Mouse (Mus musculus): ENCODE measurements around the gene Zbtb42.
A peak's percentile ranks its signal among the peaks of the same experiment; 100 is the strongest.

Gene Zbtb42

GRCm38 (mm10) chr12:112661851-112662250 lies 16.8 kb upstream of the Zbtb42 start:
- DNase-seq, result no peak

DNA sequence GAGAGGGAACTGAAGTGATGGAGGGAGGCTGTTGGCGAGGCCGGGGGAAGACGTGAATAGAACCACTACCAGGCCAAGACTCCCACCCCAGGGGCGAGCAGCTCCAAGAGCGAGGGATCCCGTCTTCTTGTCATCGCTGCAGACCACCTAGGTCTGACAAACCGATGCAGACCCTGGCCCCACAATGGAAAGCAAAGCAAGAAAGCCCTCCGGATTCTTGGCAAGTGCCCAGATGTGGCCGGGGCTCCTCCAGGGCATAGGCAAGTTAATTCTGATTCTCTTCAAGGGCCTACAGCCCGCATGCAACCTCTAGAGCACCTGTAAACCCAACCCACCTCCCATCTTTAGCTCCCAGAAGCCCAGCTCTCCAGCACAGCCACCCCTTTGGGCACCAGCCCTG lies 15.3 kb upstream of the Zbtb42 start:
- no peak for DNase-seq

GRCm38 (mm10) chr12:112663716-112664115 lies 14.9 kb upstream of the Zbtb42 start:
- DNase-seq, result no peak

GRCm38 (mm10) chr12:112664124-112664523 lies 14.5 kb upstream of the Zbtb42 start:
- DNase-seq, result no peak

DNA sequence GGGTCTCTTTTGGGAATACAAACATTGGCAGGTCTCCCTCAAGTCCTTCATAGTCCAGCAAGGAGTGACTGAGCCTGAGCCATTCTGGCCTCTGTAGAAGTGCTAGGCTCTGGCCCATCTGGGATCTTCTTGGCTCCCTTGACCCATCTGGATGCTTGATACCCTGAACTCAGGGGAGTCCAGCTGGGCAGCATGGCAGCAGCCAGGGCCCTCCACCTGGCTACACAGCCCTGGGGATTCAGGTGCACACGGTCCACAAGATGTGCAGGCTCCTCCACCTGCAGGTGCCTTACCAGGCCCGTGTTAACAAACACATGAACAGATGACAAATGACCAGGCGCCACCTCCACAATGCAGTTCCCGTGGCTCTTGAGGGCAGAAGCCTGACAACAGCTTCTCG lies 14.0 kb upstream of the Zbtb42 start:
- DNase-seq, result no peak

DNA sequence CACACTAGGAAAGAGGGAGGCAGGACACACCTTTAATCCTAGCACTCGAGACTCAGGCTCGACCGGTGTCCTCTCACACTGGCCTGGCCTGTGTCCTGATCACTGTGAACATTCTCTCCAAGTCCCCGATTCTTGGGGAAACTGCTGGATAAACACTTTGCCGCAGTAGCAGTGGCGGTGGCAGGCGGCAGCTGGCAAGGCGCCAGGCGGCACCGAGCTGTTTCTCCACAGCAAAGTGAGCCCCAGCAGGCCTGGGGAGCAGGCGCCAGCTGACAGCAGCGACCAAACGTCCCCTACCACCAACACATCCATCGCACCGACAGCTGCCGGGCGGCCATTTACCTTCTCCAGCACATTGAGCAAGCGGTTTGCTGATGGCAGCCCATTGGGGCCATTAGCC lies 13.2 kb upstream of the Zbtb42 start:
- DNase-seq, result peak; percentile 88

DNA sequence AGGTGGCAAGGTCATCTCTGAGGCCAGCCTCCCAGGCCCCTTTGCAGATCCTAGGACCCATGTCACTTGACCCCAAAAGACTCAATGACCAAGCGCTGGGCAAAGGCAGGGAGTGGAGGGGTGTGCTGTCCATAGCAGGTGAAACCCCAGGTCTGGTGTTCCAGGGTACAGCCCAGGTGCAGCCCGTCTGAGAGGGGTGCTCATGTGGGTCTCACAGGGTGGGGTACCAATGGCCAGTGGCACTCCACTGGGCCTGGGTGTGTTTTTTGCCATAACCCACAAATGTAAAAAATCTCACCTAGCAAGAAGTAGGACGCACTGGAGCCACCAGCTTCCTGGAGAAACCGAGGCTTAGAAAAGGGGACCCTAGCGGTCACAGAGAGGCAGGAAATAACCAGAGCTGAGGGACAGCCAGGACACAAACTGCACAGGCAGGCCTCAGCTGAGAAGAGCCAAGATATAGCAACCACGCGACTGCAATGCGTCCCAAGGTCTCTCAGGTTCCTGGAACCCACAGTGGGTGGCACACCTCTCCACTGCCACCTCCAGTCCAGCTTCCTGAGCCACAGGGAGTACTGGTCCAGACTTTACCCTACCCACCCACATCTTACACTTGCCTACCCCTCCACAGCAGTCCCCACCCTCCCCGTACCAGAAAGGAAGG lies 12.6 kb upstream of the Zbtb42 start:
- DNase-seq, result no peak

GRCm38 (mm10) chr12:112667619-112668297 lies 10.9 kb upstream of the Zbtb42 start:
- DNase-seq, result no peak

DNA sequence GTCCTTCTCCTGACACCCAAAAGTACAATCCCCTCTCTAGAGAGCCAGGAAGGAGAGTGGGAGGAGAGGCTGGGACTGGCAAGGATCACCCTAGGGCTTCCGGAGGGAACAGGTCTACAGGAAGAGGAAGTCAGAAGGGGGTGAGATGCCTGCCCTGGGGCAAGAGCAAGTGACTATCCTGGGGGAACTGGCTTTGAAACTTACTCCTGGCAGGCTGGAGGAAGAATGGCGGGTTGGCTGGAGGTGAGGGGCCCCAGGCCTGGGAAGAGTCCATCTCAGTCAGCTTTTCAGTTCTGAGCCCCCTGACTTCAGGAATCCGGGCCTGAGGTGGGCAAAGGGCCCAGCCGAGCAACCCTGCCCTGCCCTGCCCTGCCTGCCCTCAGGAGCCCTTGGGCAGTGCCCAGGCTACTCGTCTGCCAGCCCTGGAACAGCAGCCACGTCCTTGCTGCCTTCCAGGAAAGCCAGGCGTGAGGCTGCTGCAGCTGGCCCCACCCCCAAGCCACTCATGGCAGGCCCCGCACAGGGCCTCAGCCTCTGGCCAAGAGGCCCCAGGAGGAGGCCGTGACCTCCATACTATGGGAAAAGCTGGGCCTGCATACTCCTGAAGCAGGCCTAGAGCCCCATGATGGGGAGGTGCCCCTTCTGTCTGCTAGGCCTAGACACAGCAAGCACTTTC lies 7.8 kb upstream of the Zbtb42 start:
- no peak for DNase-seq

DNA sequence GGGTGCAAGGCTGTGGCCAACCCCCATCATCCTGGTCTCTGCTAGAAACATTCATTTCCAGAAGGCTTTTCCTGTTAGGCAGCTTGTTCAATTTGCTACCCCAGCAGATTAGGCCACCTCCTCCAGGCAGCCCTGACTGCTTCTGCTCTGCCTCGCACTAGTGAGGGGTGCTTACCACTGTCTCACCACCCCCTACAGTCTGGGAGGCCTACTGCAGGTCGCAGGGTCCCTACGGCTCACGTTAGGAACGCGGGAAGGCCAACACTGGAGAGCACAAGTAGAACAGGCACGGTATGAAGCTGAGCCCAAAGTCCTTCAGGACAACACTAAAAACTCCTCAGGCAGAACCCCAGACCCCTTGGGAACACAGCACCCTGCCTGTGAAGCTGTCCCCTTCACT lies 6.7 kb upstream of the Zbtb42 start:
- DNase-seq, result no peak

DNA sequence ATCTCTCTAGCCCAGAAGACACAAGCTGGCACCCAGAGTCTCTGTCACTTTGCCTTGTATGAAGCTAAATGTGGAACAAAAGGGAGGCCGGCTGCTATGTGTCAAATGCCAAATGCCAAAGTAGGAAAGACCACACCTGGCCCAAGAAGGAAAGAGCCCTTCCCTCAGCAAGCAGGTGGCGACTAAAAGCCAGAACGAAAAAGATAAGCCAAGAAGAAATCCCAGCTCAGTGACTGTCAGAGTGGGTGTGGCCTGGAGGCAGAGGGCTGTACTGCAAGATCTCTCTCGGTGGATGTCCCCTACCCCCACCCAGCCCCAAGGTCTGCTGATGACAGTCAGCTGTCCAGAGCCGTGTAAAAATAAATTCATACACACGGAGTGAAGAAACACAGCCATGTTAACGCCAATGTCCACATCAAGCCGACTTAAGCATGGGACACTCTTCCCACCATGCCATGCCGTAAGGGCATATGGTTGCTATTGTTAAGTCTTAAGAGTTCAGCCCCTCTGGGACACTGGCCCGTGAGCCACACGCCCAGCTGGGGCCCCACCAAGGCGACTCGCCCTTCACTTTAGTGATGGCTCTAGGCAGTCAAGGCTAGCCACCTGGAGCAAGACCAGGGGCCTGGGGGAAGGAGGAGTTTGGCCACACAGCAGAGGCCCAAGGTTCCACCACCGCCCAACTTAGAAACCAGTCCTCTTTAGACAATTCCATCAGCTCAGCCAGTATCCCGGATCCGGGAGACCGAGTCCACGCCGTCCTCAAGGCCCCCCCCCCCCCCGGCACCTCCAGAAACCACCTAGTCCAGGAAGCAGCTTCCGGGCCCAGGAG lies 5.7 kb upstream of the Zbtb42 start:
- DNase-seq, result no peak

GRCm38 (mm10) chr12:112673576-112674091 lies 5.0 kb upstream of the Zbtb42 start:
- peak; percentile 67 for DNase-seq

DNA sequence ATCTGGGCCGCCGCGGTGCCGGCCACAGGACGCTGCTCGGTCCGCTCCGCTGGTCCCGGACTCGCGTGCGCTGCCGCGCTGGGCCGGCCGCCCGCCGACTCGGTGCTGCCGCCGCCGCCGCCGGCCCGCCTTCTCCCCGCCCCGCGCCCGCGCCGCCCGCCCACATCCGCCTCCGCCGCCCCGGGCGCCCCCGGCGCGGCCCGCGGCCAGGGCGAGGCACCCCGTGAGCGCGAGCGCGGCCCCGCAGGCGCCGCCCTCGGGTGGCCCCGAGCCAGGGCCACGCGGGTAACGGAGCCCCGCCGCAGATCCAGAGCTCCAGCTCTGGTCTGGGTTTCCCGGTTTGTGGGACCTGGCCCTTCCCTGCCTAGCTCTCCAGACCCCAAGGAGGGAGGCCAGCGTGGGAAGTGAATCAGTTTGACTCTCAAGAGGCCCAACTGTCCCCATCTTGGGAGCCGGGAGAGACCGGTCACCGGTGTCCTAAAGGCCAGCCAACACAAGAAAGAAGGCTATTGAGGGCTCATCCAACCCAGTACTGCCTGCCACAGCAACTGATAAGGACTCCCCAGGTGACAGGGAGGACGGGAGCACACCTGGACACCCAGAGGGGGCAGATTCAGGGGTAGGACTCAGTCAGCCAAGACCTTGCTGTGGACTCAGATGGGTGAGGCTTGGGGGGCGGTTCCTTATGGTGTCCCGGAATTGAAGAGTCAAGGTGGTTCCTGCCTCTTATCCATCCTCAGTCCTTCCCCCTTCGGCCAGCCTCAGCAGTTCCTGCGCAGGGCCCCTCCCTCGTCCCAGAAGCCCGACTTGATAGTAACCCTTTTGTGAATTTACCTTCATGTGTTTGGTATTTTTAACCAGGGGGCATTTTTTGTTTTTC lies 4.3 kb upstream of the Zbtb42 start, which contains the start of gene Akt1:
Gene Akt1, minus strand, starts transcription at position 753 of the 880 bp plus-strand sequence.
- DNase-seq, result peak; percentile 44

DNA sequence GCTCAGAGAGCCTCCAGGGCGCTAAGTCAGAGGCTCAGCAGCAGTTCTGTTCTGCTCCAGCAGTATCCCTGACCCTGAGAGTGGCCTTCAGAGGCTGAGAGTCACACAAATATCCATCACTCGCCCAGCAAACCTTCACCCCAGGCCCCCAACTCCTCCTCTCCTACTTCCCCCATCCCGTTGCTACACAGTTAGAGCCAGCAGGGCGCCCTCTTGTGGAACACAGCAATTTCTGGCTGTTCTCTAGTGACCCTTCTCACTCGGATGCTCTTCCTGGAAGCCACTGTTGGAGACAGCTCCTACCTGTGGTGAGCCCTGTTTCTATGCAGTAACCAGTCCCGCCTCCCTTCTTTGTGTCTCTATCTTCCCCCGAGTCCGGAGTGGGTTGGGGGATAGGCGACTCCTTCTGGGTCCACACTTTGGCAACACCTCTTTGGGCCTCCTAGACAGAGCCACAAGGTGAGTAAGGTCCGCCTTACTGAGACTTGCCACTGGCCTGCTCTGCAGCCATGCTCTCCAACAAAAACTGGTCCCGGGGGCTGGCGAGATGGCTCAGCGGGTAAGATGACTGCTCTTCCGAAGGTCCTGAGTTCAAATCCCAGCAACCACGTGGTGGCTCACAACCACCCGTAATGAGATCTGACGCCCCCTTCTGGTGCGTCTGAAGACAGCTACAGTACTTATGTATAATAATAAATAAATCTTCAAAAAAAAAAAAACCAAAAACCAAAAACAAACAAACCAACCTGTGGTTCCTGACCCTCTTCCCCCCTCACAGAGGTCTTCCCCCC lies 3.2 kb upstream of the Zbtb42 start:
- DNase-seq, result peak; percentile 84

GRCm38 (mm10) chr12:112677076-112677475 lies 1.6 kb upstream of the Zbtb42 start:
- no peak for DNase-seq

GRCm38 (mm10) chr12:112677943-112678554 lies 579 bp upstream of the Zbtb42 start:
- DNase-seq, result no peak

DNA sequence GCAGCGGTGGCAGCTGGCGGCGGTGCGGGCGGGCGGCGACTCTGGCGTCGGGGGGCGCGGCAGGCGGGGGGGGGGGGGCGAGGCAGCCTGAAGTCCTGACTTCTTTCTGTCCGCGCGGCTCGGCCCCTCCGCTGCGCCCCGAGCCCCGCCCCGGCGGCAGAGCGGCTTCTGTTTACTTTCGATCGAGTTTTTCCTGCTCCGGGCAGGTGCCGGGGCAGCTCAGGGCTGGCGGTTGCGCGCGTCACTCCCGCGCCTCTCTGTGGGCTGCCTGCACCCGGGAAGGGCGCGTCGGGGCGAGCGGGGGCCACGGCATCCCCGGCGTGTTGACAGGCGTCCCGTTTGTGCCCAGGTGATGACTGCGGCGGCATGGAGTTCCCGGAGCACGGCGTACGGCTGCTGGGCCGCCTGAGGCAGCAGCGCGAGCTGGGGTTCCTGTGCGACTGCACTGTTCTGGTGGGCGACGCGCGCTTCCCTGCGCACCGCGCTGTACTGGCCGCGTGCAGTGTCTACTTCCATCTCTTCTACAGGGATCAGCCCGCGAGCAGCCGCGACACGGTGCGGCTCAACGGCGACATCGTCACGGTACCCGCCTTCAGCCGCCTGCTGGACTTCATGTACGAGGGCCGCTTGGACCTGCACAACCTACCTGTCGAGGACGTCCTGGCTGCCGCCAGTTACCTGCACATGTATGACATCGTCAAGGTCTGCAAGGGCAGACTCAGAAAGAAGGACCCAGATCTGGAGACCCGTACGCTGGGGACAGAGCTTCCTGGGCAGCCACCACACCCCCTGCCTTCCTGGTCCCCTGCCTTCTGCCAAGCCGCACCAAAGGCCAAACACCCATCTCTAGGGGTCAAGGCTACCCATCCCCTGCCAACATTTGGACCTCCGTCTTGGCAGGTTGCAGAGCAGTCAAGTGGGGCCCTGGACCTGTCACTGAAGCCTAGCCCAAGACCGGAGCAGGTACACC lies 684 bp downstream of the Zbtb42 start:
- DNase-seq, result no peak

GRCm38 (mm10) chr12:112683351-112683750 lies 4.7 kb downstream of the Zbtb42 start:
- DNase-seq, result no peak

- no peak for DNase-seq
These were observed 9.8 kb downstream of the Zbtb42 start for GRCm38 (mm10) chr12:112688458-112688857.

Data from right cerebral cortex, postnatal 14 days (tissue).